Mouse (Mus musculus) heart, embryonic 16.5 days (tissue): Measurements from ENCODE around the gene Pdap1. TPM values are rescaled to one million over a fixed set of nuclear protein-coding genes. Genes with fewer than 3 reads are reported as not detected.
A peak's percentile ranks its signal among the peaks of the same experiment; 100 is the strongest.

Source experiments
- ATAC-seq: fragments of 200-750 bp; cut with Nextera tagmentation; replicated peaks from 2 replicates; pipeline ENCODE4 v1.8.0; 2017; ENCODE audit warnings: moderate number of reproducible peaks; ENCODE audit not compliant: insufficient read depth, low FRiP score; ENCODE audit errors: extremely low read depth
- H3K27ac ChIP-seq: fragments of 300-500 bp; sonication (generic); 2 replicates; pipeline ENCODE4 v1.5.1; 2014; ENCODE audit warnings: mild to moderate bottlenecking, low read length, control low read depth, moderate library complexity
- H3K27me3 ChIP-seq: fragments of 300-500 bp; sonication (generic); 2 replicates; pipeline ENCODE4 v1.6.1; 2014; ENCODE audit warnings: low read length, mixed read lengths; ENCODE audit not compliant: control insufficient read depth, insufficient read depth
- H3K36me3 ChIP-seq: fragments of 300-500 bp; sonication (generic); 2 replicates; pipeline ENCODE4 v1.6.1; 2014; ENCODE audit not compliant: control insufficient read depth, insufficient read depth
- H3K4me1 ChIP-seq: fragments of 300-500 bp; sonication (generic); 2 replicates; pipeline ENCODE4 v1.6.1; 2014; ENCODE audit warnings: low read length, mixed read lengths; ENCODE audit not compliant: control insufficient read depth, insufficient read depth
- H3K4me2 ChIP-seq: fragments of 300-500 bp; sonication (generic); 2 replicates; pipeline ENCODE4 v1.6.1; 2014; ENCODE audit warnings: low read depth, mild to moderate bottlenecking, control low read depth, low read length
- H3K4me3 ChIP-seq: fragments of 300-500 bp; sonication (generic); 2 replicates; pipeline ENCODE4 v1.5.1; 2014; ENCODE audit warnings: mild to moderate bottlenecking, control low read depth, low read length
- H3K9ac ChIP-seq: fragments of 300-500 bp; sonication (generic); 2 replicates; pipeline ENCODE4 v1.6.1; 2014; ENCODE audit warnings: low read length, control low read depth
- H3K9me3 ChIP-seq: fragments of 300-500 bp; sonication (generic); replicated peaks from 2 replicates; pipeline ENCODE4 v1.6.1; 2016; ENCODE audit warnings: low read length; ENCODE audit not compliant: control insufficient read depth
- WGBS: fragments of 180-500 bp; shearing (Covaris S2); extraction: QIAGEN DNeasy Blood & Tissue Kit; methylation state at CpG from one replicate; pipeline ENCODE4 v1.1.7; 2014; 5-methylcytosine and 5-hydroxymethylcytosine counted together
- polyA plus RNA-seq: library from polyadenylated mRNA; unstranded; fragments of >200 nt; fragmentation: Nextera tagmentation; extraction: Ambion mirVana; gene quantifications from 2 replicates; pipeline ENCODE4 v1.2.1, GENCODE M21; 2015

Gene Pdap1
- polyA plus RNA-seq, result 46.0 and 49.8 TPM in 2 replicates

DNA sequence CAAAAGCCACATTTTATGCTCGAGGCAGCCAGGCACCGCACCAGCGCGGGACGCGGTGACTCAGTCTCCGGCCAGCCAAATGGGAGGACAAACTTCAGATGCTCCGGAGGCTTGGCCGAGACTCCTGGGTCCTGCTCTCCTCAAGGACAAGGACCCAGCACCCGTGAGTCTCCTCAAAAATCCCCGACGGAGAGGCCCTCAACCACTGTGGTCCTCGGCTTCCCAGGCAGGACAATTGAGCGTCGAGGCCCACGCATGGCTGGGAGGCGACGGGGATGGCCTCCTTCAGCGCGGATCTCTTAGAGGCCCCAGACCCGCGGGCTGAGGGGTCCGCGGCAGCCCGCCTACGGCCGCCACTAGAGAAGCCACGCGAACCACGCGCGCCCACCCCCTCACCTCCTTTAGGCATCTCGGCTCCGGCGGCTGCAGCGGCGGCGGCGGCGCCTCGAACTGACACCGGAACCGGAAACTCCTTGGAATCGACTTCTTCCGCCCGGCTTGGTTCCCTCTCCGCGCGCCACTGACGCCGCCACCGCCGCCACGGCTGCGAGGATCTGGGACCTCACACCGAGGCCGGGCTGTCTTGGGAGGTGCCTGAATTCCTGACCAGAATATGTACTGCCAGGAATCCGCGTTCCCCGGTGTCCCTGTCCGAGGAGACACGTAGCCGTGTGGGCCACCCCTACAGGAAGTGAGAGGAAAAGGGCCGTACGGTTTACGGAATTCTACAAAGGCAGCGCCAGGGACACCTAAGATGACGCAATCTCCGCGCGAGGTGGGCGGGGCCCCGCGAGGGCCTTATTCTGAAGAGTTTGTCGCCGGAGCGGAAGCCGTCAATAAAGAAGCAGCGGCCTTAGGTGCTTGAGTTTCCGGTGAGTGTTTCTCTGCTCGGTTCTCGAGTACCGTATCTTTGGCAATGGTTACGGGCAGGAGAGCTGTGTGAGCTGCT is at the start of gene Pdap1, which contains the start of gene Bud31:
Gene Pdap1 (minus strand): TSS at position 668 of the 949 bp plus-strand sequence.
Gene Bud31 (plus strand): TSS at position 792 of the 949 bp plus-strand sequence.
- WGBS, result 1% methylated on average over 84 of the region's 84 CpGs

DNA sequence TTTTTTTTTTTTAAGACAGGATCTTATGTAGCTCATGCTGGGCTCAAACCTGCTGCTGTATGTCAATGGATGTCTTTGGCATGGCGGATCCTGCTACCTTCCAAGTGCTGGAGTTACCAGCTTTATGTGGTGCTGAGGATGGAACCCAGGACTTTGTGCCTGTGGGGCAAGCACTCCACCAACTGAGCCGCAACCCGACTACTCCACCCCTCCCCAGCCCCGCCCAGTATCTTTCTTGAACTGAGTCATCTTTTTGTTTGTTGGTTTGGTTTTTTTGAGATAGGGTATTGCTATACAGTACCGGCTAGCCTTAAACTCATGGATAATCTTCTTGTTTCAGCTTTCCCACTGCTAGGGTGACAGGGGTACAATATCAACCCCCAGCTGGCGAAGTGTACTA is 49.4 kb upstream of the Pdap1 start:
- Histone ChIP-seq H3K4me2 (peak overlapping the region; percentile 68), H3K9ac (no peak overlapping the region; the same call in 1 of the 2 replicates), H3K36me3 (peaks cover 35% of the 10 kb centered on the region), H3K27me3 (no peaks in the 10 kb centered on the region), H3K4me1 (peaks cover 20% of the 10 kb centered on the region), H3K4me3 (peak overlapping the region; percentile 86), H3K9me3 (no peaks in the 10 kb centered on the region), H3K27ac (no peak overlapping the region)
- no peak for ATAC-seq
- WGBS, result 92% methylated on average over 6 of the region's 6 CpGs

More for the DNA sequence above, at the start of gene Pdap1, which contains the start of gene Bud31:
- peaks cover 36% of the 10 kb centered on the region for H3K36me3 ChIP-seq
- H3K9ac ChIP-seq, result peak within 1 kb of the TSS; percentile 91
- no peaks in the 10 kb centered on the region for H3K9me3 ChIP-seq
- peak within 1 kb of the TSS; percentile 86 for H3K4me2 ChIP-seq
- H3K4me1 ChIP-seq, result peaks cover 23% of the 10 kb centered on the region
- H3K4me3 ChIP-seq, result peak within 1 kb of the TSS; percentile 71
- ATAC-seq, result peak; percentile 87
- H3K27ac ChIP-seq, result peak within 1 kb of the TSS; percentile 90
- H3K27me3 ChIP-seq, result no peaks in the 10 kb centered on the region

DNA sequence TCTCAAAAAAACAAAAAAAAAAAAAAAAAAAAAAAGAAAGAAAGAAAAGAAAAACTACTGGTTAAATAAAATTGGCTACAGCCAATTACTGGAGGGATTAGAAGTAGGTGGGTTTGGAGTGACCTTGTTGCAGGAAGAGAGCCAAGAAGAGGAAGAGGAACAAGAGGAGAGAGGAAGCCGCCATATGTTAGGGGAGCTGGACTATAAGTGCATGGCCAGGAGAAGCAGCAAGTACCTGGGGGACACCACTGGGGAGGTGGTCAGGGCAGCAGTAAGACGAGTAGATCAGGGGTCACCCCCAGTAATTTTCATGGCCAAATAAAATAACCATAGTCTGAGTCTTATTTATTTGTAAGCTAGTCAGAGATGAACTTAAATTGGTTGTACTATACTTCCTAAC is 45.2 kb upstream of the Pdap1 start:
- Histone ChIP-seq H3K9ac (no peak overlapping the region), H3K36me3 (peaks cover 66% of the 10 kb centered on the region), H3K27me3 (no peaks in the 10 kb centered on the region), H3K4me1 (peaks cover 12% of the 10 kb centered on the region), H3K4me3 (no peak overlapping the region), H3K4me2 (no peak overlapping the region), H3K27ac (no peak overlapping the region), H3K9me3 (no peaks in the 10 kb centered on the region)
- 76% methylated on average over 2 of the region's 2 CpGs for WGBS
- ATAC-seq, result no peak

DNA sequence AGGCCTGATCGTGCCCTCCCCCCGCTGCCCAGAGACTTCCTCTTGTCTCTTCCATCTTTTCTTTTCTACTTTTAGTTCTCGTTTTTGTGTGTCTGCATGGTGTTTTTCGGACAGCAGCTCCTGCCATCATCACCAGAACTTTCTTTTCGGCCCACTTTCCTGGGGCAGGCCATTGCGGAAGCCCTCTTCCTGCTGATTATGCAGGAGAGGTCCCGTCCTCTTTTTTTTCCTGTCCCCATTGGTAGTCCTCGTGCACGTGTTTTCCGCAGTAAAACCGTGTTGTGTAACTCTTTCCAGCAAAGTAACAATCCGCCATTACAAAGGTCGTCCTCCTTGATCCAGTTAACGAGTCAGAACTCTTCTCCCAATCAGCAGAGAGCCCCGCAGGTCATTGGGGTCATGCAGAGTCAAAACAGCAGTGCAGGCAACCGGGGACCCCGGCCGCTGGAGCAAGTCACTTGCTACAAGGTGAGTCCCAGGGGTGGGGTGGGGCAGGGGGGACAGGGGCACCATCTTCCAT is 38.5 kb upstream of the Pdap1 start:
- ATAC-seq, result no peak
- Histone ChIP-seq H3K9me3 (no peaks in the 10 kb centered on the region), H3K9ac (no peak overlapping the region), H3K4me1 (no peaks in the 10 kb centered on the region), H3K4me2 (no peak overlapping the region), H3K27me3 (no peaks in the 10 kb centered on the region), H3K27ac (no peak overlapping the region), H3K4me3 (no peak overlapping the region), H3K36me3 (peaks cover 58% of the 10 kb centered on the region)
- 83% methylated on average over 18 of the region's 18 CpGs for WGBS

DNA sequence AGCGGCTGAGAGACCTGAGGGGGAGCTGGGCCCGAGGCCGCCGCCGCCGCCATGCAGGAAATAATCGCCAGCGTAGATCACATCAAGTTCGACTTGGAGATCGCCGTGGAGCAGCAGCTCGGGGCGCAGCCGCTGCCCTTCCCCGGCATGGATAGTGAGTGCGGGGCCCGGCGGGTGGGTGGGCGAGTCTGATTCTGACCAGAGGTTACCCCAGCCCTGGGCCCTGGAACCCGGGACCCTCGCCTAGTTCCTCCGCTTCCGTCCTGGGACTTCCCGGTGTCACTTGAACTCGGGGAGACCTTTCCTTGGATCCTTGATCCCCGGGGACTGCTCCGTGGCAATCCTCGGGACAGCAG is 27.2 kb upstream of the Pdap1 start:
- H3K9ac ChIP-seq, result peak overlapping the region; percentile 93
- peak overlapping the region; percentile 75 for H3K27ac ChIP-seq
- H3K4me1 ChIP-seq, result peaks cover 18% of the 10 kb centered on the region
- peak overlapping the region; percentile 85 for H3K4me3 ChIP-seq
- under 1% methylated on average over 28 of the region's 28 CpGs for WGBS
- no peaks in the 10 kb centered on the region for H3K27me3 ChIP-seq
- peaks cover 10% of the 10 kb centered on the region for H3K36me3 ChIP-seq
- H3K9me3 ChIP-seq, result no peaks in the 10 kb centered on the region
- peak overlapping the region; percentile 78 for H3K4me2 ChIP-seq
- peak; percentile 38 for ATAC-seq

DNA sequence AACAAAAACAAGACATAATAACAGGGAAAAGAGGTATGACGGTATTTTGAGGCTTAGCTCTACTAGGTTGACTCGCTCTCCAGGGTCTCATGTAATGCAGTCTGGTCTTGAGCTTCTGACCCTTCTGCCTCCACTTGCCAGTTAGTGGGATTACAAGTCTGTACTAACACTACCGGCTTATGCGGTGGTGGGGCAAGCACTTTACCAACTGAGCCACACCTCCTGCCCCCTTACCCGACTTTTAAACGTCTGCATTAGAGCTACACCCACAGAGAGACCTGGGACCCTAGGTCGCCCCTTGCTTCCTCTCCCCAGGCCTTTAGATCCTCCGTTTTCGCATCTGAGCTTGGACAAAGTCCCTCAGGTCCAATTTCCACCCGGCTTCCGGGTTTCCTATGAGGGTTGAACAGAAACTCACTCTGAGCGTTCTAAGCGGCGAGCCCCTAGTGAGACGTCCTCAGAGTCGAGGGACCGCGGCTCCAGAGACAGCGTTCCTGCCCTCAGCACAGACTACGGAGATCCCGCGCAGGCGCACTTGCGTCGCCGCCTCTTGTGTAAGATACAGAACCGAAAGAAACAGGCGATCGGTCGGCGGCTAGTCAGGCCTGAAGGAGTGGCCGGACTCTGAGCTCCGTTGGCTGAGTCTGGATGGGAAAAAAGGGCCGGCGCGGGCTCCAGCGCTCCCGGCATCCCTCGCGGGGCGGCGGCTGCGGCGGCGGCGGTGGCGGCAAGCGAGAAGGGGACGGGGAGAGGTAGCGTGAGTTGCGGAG is 26.7 kb upstream of the Pdap1 start, which contains the start of the genes Ptcd1 and Cpsf4:
Gene Ptcd1 (minus strand): TSS at position 573 of the 770 bp plus-strand sequence.
Gene Cpsf4 (plus strand): TSS at position 678 of the 770 bp plus-strand sequence.
- peaks cover 6% of the 10 kb centered on the region for H3K36me3 ChIP-seq

DNA sequence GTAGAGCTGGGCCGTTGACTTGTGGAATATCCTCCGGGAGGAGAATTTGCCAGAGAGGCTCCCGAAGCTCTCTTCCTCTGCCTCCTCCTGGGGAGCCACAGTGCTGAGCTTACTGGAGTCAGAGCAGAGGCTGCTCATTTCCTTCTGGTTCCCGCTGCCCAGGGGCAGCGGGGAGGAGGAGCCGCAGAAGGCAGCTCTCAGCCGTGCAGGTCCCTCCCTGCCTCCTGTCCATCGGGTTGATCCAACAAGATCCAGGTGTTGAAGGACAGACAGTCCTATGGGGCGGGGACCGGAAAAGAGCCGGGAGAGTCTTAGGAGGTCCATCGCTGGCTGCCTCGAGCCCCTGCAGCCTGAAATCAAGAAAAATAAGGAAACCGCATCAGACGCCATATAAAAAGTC is 25.1 kb upstream of the Pdap1 start:
- ATAC-seq, result no peak
- no peaks in the 10 kb centered on the region for H3K9me3 ChIP-seq
- H3K27me3 ChIP-seq, result no peaks in the 10 kb centered on the region
- WGBS, result 77% methylated on average over 15 of the region's 15 CpGs
- no peak overlapping the region for H3K9ac ChIP-seq
- peak overlapping the region; percentile 24; the same call in 1 of the 2 replicates for H3K27ac ChIP-seq
- peaks cover 18% of the 10 kb centered on the region for H3K4me1 ChIP-seq
- H3K4me3 ChIP-seq, result no peak overlapping the region
- peaks cover 3% of the 10 kb centered on the region; the same call in 1 of the 2 replicates for H3K36me3 ChIP-seq
- H3K4me2 ChIP-seq, result no peak overlapping the region; the same call in 1 of the 2 replicates

More for the DNA sequence above, 26.7 kb upstream of the Pdap1 start, which contains the start of the genes Ptcd1 and Cpsf4:
- Histone ChIP-seq H3K4me3 (peak within 1 kb of the TSS; percentile 85), H3K27me3 (no peaks in the 10 kb centered on the region), H3K9ac (peak within 1 kb of the TSS; percentile 93), H3K4me1 (peaks cover 18% of the 10 kb centered on the region), H3K9me3 (no peaks in the 10 kb centered on the region), H3K27ac (peak within 1 kb of the TSS; percentile 86), H3K4me2 (peak within 1 kb of the TSS; percentile 80)
- ATAC-seq, result peak; percentile 94
- under 1% methylated on average over 51 of the region's 51 CpGs for WGBS

DNA sequence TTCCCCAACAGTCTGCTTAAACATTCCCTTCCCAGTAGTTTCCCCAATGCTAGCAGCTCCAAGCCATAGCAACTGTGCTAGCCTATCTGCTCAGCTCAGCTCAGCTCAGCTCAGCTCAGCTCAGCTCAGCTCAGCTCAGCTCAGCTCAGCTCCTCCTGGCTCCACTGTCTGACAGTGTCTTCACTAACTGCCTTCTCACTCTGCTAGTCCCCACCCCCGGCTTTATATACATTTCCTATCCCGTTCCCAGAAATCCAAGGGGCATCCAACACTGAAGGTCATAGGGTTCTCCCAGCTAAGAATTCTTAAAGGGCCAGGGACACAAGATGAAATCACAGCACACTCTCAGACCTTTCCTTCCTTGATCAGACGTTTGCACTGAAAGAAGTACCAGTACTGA is 24.7 kb upstream of the Pdap1 start:
- H3K9me3 ChIP-seq, result no peaks in the 10 kb centered on the region
- peaks cover 18% of the 10 kb centered on the region for H3K4me1 ChIP-seq
- peak overlapping the region; percentile 11 for H3K4me2 ChIP-seq
- 46% methylated on average over 3 of the region's 3 CpGs for WGBS
- peaks cover 3% of the 10 kb centered on the region; the same call in 1 of the 2 replicates for H3K36me3 ChIP-seq
- H3K4me3 ChIP-seq, result no peak overlapping the region
- no peak for ATAC-seq
- H3K9ac ChIP-seq, result no peak overlapping the region
- peak overlapping the region; percentile 24; the same call in 1 of the 2 replicates for H3K27ac ChIP-seq
- no peaks in the 10 kb centered on the region for H3K27me3 ChIP-seq
